Mouse (Mus musculus) effector memory CD4-positive, alpha-beta T cell, adult 7 months (primary cell): ENCODE data around the gene A730071L15Rik. TPM values are rescaled to one million over a fixed set of nuclear protein-coding genes. Genes with fewer than 3 reads are reported as not detected.

Experiments used
- polyA plus RNA-seq: library from polyadenylated mRNA; unstranded; fragments of 100-300 nt; shearing (Covaris generic); gene quantifications from one replicate; pipeline ENCODE4 v1.2.1, GENCODE M21; 2017

A730071L15Rik gene
- polyA plus RNA-seq, result not detected

GRCm38 (mm10) chr11:6199410-6200086 lies at the start of gene A730071L15Rik:
TSS of gene A730071L15Rik (plus strand) at chr11:6200029.

GRCm38 (mm10) chr11:6200087-6200569 lies 299 bp downstream of the A730071L15Rik start, which contains the start of gene Nudcd3:
TSS of gene Nudcd3 (minus strand) at chr11:6200415.

DNA sequence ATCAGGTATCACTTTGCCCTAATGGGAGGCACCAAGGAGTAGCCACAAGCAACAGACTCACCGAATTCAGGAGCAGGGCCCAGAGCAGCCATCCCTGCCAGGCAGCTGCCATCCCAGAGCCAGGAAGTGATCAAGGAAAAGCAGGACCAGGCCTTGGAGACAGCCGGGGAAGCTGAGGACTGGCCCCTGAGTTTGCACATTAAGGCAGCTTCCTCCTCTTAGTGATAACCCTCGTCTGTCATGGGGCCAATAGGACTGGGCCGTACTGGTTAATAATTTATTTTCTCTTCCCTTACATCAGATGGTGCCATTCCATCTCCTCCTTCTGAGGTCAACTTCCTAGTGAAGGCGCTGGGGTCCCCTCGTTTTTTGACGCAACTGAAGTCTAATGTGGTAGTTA lies 30.2 kb downstream of the A730071L15Rik start, which contains the start of gene Npc1l1:
Gene Npc1l1, minus strand, starts transcription at position 132 of the 400 bp plus-strand sequence.

Other genes starting within 250 kb of the A730071L15Rik start
- gene Gck, start 249.9 kb upstream of the A730071L15Rik start, polyA plus RNA-seq, result 0.63 TPM
- gene Ykt6, start 244.3 kb upstream of the A730071L15Rik start, polyA plus RNA-seq, result 26.4 TPM
- 14.8 TPM for gene Camk2b, start 133.7 kb upstream of the A730071L15Rik start, polyA plus RNA-seq
- gene Nudcd3, start 386 bp downstream of the A730071L15Rik start, polyA plus RNA-seq, result 49.3 TPM
- 0.11 TPM for gene Npc1l1, start 30.1 kb downstream of the A730071L15Rik start, polyA plus RNA-seq
- 60.2 TPM for gene Ddx56, start 67.7 kb downstream of the A730071L15Rik start, polyA plus RNA-seq
- gene Tmed4, start 74.8 kb downstream of the A730071L15Rik start, polyA plus RNA-seq, result 43.1 TPM
- 245 TPM for gene Ogdh, start 91.6 kb downstream of the A730071L15Rik start, polyA plus RNA-seq
- gene Zmiz2, start 189.0 kb downstream of the A730071L15Rik start, polyA plus RNA-seq, result 73.4 TPM
- 3,980 TPM for gene Ppia, start 215.4 kb downstream of the A730071L15Rik start, polyA plus RNA-seq
- gene H2afv, start 244.4 kb downstream of the A730071L15Rik start, polyA plus RNA-seq, result 142 TPM